Mouse (Mus musculus) ES-CJ7 (cell line): ENCODE measurements around the gene Ddx23.

Source experiments
- DNase-seq: peaks from one replicate; pipeline ENCODE4 v3.0.0; 2011; ENCODE audit warnings: low read depth, low spot score

Ddx23 gene

DNA sequence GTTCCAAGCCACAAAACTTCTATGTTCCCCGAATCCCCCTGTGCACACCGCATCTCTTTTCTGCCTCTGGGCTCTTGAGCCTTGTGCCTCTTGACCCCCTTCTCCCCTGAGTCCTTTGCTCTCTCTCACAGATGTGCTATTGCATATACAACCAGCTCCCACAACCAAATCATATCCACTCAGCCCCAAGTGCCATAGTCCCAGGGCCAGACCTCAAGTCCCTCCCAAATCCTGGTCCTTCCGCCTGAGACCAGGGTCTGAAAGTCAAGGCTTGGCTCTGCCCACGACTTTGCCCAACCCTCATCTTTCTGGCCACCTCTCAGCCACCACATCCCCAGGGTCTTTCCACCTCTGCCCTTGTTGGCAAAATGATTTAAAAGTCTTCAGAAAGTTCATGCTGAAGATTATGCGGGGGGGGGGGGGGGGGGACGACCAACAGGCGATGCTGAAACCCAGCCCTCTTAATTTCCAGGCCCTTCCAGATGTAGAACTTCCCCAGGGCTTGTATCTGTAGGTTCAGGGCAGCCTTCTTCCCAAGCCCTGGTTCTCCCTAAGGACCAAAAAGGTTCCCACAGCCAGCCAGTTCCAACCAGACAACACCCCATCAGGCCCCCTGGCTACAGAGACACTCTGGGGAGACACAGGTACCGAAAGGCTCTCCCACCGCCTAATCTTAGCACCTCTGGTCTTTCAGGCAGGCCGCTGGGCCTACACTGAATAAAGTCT lies 54.5 kb downstream of the Ddx23 start:
- no peak for DNase-seq

DNA sequence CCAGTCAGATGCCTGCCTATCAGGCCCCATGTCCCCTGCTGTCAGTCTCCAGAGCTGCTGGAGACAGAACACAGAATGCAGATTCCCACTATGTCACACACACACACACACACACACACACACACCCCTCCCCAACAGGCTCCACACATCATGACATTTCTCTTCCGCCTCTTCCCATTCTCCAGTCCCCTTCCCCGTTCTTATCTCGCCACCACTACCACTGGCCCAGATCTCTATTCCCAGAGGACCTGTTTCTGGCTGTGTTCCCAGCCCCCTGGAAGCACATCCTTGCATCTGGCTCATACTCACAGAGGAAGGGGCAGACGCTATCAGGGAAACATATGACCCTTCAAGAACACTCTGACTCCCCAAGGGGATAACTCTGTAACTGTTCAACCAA lies 55.1 kb downstream of the Ddx23 start:
- DNase-seq: no peak

DNA sequence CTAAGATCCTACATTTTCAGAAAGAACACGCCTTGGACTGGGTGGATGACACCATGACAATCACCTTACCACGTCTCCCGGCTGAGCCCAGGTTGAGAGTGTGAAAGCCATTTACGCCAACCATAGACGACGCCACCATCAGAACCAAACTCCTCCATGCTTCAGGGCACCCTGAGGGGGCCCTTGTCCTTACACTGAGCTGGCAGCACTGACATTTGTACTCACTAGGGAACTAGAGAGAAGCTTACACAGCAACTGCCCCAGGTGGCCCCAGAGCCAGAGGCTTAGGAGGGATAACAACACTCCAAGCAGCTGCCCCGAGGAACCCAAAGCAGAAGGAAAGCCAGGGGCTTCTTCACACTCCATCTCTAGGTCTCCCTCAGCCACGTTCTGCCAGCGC lies 56.0 kb downstream of the Ddx23 start:
- DNase-seq: no peak

DNA sequence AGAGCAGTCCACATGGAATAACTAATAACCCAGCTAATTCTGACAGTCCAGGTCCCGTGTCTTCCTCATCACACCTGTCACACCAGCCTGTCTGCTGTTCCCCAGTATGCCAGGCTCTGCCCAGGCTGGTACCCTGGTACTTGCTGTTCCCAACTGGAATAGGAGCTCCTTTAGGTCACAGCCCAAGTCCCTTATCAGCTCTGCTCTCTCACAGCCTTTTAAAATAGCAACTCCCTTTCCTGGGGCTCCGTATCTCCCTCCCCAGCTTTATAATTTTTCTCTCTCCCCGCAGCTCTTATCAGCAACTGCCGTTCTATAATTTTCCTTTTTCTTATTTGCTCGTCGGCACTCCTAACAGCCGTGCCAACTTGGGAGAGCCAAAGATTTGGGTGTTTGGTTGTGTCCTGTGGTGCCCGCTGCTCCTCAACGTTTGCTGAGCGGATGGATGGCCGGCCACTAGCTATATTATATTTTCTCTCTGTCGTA lies 56.6 kb downstream of the Ddx23 start:
- no peak for DNase-seq

DNA sequence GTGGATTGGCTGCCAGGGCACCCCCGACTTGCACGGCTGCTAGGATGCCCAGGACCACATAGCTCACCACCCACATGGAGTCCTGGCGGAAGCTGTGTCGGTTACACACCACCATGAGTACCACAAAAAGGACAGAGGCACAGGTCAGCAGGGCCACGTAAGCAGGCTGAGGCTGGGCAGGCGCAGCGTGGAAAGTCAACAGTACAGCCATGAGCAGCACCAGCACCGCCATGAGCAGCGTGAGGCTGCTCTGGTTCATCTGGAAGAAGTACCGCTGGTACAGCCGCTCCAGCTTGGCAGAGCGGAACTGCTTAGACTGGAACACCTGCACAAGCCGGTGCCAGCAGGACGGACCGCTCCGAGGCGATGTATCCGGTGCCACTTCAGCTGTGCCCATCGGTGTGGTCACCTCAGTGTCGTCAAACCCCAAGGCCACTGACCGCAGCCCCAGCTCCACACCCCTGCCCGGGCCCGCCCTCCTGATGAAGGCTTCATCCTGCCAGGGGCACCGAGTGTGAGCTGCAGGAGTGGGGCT lies 58.6 kb downstream of the Ddx23 start:
- DNase-seq: no peak

DNA sequence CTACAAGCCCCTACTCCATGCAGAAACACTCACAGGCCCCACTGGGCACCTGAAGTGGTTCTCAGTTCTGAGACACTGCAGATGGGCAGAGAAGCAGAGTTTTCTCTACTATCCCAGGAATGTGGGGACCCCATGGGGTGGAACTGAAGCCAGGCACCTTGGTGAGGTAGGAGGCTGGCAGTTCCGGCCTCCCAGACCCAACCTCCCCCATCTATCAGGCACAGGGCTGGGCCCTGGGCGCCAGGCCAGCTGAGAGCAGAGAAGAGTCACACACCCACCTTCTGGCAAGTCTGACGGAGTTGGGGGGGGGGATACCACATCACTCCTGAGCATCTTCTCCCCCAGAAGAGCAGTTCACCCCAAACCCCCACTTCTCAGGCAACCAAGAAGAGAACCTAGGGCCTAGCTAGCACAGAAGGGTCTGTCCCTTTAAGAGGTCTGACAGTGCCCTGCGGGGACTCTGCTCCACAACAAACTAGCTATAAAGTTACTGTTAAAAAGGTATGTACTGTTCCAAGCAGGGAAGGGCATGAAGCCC lies 59.7 kb downstream of the Ddx23 start:
- DNase-seq: no peak

DNA sequence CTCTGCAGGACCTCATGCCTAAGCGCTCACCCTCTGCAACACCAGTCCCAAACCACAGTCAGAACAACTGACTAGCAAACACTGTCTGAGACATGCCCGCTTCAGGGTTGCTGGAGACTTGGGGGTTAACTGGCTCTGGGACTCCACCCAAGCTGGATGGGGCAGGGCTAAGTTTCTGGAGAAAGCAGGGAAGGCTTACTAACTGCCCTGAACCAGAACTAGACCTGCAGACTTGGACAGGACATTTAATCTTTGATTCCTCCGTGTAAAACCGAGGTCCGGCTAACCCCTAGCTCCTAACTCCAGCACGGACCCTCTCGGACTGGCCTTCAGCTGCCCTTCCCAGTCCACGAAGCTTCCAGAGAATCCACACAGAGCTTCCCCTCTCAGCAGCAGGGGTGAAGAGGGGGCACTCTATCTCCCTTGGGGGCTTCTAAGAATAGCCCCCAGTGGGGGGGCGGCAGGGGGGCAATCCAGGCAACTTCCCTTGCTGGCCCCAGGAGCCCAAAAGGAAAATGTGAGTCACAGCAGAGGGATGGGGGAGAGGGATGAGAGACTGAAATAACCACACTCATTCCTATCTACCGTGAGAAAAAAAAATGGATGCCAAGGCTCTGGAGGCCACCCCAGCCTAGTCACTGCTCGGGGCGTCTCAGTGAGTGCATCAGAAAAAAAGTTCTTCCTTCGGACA lies 60.4 kb downstream of the Ddx23 start:
- DNase-seq: peak; percentile 33

DNA sequence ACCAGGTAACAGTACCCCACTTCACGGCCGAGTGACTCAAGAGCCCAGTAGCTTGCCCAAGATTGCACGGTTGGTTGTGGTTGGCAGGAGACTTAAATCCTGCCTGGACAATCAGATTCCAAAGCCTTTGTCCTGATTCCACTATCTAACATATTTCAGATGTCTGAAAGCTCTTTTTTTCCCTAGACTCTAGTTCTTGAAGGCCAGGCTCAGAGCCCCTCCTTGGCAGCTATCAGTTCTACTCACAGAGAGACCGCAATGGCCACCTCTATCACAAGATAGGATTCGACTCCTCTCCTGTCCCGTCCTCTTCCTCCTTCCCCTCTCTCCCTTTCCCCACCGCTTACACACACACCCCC lies 60.9 kb downstream of the Ddx23 start:
- no peak for DNase-seq

DNA sequence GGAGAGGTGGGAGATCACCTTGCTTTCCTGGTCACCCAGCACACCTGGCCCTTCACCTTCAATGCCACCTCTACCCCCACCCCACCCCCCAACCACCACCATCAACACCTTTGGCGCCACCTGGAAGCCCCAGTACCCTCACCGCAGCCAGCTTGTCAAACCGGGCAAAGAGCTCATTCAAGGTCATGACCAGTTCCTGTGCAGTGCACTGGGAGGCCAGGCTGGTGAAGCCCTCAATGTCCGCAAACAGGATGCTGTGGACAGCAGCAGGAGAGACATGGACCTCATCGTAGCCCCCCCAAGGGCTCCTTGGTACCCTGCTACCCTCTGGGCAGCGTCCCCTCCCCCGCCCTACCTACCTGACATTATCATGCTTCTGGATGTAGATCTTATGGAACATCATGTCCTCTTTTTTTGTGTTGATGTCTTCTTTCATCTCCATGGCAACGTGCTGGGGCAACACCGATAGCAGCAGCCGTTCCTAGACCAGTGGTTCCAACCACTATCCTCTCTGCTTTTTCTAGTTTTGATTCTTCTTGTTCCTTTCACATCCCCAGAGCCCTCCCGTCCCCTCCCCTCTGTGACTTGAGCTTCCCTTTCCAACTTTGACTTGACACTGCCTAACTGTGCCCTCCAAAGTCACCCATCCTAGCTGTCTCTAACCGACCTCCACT lies 62.5 kb downstream of the Ddx23 start:
- peak; percentile 29 for DNase-seq

DNA sequence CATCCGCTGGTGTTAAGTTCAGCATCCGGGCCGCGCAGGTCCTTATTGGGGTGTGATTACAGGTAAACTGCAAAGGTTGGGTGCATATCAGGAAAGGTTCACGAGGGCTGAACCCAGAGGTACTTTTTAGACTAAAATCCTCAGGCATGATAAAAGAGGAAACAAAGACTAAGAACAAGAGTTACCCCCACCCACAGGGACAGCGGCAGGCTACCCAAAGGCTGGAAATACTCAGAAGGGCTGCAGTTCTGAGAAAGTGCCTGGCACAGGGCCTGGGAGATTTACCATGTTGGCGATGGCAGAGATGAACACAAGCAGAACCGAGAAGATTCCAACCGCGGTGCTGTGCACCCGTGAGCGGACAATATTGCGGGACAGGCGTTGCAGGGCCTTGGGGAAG lies 66.1 kb downstream of the Ddx23 start:
- no peak for DNase-seq
